Mouse (Mus musculus) WW6 (cell line): ENCODE results near the gene Prss2.
"Not testable (repeated sequence)": the region's sequence is repeated elsewhere in the genome, so short reads cannot be mapped to it uniquely, and the experiment has no call there.

Source experiments
- DNase-seq: peaks from one replicate; pipeline ENCODE4 v3.0.0-alpha.2; 2013; ENCODE audit warnings: low read depth, low spot score

Gene Prss2

DNA sequence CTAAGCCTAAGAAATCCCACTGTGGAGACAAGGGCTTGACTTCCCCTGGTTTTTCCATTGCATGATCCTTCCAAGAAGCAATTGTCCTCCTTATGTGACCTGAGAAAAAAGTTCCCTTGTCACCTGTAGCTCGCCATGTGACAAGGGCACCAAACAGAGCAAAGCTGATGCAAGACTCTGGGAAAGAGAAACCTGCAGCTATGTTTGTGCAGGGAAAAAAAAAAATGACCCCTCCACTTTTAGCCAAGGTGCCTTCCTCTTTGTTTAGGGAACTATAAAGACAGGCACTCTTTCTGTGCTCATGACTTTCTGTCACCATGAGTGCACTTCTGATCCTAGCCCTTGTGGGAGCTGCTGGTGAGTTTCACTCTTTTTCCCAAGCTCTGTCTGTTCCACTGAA, at the start of gene Prss2:
Gene Prss2, plus strand, starts transcription at position 301 of the 400 bp plus-strand sequence.
- no peak for DNase-seq

DNA sequence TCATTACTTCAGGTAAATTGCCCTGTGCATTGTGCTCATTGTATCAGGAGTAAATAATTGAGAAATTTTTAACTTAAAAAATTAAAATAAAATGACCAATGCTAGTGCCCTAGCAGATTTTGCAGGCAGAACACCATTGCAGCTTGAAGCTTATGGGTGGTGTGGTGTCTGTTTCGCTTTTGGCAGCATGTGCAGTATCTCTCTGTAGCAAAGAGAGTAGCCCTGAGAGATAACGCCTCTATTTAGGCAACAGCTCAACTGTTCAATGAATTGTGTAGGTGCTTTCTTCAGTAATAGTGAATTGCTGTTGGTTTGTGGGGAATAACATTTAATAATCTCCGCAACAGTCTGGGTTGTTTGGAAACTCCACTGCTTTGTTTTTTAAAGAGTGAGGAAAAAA, 22.2 kb upstream of the Prss2 start:
- DNase-seq: no peak

- no peak for DNase-seq
Observed at GRCm38 (mm10) chr6:41504915-41505314, 16.7 kb upstream of the Prss2 start.

DNA sequence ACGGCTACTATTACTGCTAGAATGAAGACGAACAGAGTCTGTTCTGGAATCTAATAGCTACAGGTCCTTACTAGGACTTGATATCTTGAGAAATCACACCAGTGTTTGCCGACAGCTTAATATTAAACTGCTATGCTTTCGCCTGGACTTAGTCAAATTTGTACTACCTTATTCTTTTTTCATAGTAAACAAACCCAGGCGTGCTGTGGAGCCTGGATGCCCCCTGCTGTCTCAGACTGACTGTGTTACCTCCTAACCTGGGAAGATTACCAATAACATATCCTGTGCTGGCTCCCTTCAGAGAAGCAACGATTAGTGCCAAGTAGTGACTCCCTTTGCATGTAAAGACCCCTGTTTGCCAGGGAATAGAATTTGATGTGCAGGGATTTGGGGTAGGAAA, 16.3 kb upstream of the Prss2 start:
- no peak for DNase-seq

DNA sequence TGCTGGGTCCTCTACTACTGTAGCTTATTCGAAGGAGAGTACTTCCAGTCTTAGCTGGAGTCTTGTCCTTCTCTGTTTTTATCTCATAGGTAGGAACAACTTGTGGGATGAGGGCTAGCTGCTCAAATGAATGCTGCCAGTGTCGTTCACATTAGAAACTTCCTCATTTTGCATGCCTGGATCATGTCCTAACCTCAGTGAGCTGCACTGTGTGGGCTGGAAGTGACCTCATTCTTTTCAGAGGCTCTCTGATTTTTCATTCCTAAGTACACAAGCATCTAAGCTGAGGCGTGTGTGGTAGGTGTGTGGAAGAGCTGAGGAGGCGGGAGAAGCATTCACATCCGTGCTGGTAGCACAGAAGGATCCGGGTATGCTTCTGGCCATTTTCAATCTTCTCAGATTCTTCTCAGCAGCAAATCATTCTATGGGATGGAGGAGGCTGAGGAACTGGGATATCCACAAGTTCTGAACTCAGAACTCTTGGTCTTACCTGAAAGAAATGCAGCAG, 3.5 kb upstream of the Prss2 start:
- no peak for DNase-seq

GRCm38 (mm10) chr6:41526453-41526852, 4.9 kb downstream of the Prss2 start:
- no peak for DNase-seq

DNA sequence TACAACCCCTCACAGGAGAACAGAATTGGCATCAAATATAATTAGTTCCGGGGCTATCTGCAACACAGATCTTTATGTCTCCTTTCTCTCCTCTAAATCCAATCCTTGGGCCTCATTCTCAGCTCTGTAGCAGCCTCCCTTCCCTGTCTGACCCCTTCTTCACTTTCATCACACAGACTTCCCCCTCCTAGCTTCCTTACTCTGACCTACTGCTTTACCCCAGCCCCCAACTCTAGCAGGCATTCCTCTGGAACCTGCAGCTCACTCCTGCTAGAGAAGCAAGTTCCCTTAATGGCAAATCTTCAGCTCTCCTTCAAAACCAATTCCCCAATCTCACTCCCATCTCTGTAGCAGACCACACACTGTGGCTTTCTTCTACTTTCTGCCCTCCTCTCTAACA, 5.8 kb downstream of the Prss2 start:
- DNase-seq: no peak

DNA sequence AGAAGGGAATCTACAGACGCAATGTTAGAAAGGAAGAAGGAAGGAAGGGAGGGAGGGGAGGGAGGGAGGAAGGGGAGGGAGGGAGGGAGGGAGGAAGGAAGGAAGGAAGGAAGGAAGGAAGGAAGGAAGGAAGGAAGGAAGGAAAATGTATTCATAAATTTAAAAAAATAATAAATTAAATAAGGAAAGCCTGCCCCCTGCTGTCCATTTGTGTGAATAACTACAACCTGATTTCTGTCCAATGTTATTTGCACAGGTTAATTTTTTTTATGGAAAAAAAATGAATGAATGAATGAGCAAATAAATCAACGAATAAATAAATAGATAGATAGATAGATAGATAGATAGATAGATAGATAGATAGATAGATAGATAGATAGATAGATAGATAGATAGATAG, 8.4 kb downstream of the Prss2 start:
- not testable (repeated sequence) for DNase-seq

DNA sequence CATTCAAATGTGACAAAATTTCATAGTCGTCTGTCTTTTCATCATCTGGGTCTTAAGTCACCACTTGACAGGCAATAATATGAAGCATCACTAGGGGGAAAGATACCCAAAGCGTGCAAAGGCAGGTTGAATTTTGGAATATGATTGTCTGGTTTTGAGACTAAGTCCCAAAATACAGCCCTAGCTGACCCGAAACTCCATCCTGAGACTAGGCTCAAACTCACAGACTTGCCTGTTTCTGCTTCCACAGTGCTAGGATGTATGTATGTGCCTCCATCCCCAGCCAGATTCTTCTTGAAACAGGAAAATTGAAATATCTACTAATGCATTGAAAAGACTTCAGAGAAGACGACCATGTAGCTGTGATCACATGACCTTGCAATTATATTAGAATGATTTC, 10.6 kb downstream of the Prss2 start:
- DNase-seq: no peak

DNA sequence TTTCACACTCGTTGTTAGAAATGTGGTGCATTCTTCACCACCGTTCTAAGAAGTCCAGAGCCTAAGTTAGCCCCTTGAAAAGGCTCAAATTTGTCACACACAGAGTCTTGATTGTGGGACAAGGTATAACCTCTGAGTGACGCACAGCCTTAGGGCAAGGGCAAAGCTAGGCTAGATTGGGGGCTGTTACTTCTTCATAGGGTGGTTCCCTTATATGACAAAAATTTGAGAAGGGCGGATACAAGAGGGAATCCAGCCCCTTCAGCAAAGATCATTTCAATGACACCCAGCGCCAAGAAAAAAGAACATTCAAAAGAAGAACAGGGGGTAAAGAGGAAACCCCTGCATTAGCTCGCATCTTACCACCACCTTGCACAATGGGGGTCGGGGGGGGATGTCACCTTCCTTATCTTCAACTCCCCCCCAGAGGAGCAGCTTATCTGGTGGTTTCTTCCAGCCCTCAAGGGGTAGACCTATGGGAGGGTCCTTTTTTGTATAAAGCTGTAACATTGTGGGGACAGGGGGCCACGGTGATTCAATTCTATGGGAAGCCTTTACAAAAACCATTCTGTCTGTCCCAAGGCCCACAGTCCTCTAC, 11.2 kb downstream of the Prss2 start:
- no peak for DNase-seq

GRCm38 (mm10) chr6:41537376-41537775, 15.8 kb downstream of the Prss2 start:
- no peak for DNase-seq

DNA sequence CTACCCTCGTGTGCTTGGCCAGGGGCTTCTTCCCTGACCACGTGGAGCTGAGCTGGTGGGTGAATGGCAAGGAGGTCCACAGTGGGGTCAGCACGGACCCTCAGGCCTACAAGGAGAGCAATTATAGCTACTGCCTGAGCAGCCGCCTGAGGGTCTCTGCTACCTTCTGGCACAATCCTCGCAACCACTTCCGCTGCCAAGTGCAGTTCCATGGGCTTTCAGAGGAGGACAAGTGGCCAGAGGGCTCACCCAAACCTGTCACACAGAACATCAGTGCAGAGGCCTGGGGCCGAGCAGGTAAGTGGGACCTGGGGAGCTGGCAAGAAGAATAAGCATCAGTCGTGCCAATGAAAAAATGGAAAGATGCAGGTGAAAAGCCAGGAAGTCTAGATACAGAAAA, 16.7 kb downstream of the Prss2 start:
- DNase-seq: not testable (repeated sequence)

- no peak for DNase-seq
Observed at GRCm38 (mm10) chr6:41540746-41541145, 19.2 kb downstream of the Prss2 start.

DNA sequence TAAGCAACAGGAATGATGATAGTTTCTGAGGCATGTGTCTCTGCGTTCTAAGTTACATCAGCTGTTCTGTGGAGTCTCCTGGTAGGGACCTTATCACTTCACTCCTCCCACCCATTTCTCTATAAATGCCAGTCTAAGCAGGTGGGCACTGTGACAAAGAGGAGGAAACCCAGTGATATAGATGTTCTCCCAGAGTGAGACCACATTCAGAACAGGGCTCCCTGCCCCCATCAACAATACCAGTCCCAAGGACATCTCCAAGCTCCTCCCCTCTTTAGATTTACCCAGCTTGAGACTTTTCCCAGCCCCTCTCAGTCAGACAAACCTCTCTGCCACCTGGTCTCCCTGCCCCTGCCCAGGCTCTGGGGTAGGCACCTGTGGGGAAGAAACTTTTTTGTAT, 20.2 kb downstream of the Prss2 start:
- DNase-seq: no peak

- DNase-seq: no peak
Observed at GRCm38 (mm10) chr6:41542983-41543382, 21.4 kb downstream of the Prss2 start.

DNA sequence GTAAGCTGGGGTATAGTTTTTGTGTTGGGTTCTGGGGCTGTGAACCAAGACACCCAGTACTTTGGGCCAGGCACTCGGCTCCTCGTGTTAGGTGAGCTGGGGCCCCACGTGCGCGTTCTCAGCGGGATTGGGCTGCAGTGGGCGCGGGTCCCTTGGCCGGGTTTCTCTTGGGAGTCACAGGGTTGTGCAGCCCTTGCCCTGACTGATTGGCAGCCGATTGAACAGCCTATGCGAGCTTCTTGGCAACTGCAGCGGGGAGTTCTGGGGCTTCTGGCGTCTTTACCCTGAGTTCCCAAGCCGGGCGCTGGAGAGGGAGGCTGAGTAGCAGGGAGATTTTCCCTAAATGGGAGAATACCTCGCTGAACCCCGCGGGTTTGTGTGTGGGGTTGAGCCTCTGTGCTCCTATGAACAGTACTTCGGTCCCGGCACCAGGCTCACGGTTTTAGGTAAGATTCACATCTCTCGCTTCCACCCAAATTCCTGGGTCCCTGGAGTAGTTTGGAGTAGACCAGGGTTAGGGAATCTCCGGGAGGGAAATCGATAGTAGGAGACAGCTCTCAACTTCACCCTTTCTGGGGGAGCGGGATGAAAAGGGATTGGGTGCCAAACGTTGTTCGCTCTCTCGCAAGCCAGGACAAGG, 21.9 kb downstream of the Prss2 start:
- DNase-seq: no peak

DNA sequence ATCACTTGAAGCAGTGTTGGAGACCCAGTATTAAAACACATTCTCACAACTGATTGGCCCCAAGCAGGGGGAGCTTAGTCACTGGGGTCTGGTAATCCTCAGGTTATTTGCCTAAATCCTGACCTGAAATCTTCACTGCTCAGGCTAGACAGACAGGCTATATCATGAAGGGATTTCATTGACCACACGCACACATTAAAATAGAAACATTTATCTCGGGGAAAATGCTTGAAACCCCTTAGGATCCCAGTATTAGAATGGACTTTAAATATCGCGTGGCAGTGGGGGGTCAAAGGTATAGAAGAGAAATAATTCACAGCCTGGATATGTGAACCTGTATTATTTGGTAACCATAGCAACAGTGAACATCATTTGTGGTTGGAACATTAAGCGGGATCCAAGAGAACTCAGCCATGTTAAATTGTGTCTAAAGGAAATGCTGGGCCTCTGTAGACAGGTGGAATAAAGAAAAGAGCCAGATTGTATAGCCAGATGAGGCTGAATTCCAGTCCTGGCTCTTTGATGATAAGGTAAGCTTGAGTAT, 22.9 kb downstream of the Prss2 start:
- DNase-seq: no peak

- no peak for DNase-seq
Observed at GRCm38 (mm10) chr6:41545266-41545665, 23.7 kb downstream of the Prss2 start.

GRCm38 (mm10) chr6:41547056-41547650, 25.6 kb downstream of the Prss2 start:
- DNase-seq: no peak

DNA sequence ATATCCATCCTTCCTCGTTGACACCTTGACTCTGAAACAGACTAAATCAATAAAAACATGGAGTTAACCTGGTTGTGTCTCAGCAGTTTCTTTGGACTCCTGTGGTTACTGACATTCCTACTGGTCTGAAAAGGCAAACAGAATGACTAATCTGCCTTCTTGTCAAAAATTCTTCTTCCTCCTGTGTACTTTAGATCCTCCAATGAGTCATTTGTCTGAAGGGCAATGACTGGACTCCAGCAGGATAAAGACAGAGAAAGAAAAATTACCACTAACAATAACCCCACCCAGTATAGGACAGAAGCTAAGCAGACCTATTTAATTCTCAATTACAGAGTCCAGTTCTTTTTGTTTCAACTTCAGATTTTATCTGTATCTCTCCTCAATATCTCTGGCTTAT, 26.7 kb downstream of the Prss2 start:
- no peak for DNase-seq

DNA sequence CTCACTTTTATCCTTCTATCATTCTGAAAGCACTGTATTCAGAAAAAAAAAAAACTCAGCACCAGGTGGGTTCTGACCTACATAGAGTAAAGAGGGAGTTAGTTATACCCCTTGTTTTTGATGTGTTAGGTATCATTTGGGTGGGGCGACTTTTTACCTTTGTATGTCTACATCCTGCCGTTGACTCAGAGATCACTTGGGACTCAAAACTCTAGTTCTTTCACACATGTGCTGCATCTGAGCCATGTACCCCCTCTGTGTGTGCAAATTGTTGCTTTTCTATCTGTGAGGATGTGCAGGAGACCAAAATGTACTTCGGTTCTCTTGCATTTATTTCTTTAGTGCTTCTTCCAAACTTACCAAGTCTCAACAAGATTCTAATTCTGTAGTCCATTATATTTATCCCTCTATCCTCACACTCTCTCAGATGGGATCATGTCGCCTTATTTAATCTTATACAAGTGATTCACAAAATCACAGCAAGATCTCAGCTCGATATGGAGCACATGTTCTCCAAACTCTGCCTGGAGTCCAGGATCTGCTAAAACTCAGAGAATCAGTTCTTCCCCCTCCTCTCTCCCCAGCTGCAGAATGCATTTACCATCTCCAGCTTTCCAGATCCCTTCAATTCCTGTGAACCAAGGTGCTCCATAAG, 31.9 kb downstream of the Prss2 start:
- DNase-seq: no peak
